Mouse (Mus musculus) spleen, adult 12 weeks (tissue): ENCODE data around the gene Slc25a11.

Experiments used
- DNase-seq: peaks from one replicate; pipeline ENCODE4 v3.0.0; 2022; ENCODE audit warnings: low spot score

Gene Slc25a11

GRCm38 (mm10) chr11:70650322-70651175 lies 3.3 kb upstream of the Slc25a11 start:
- DNase-seq = no peak

GRCm38 (mm10) chr11:70649185-70649734 lies 2.0 kb upstream of the Slc25a11 start:
- no peak for DNase-seq

GRCm38 (mm10) chr11:70648512-70648911 lies 1.2 kb upstream of the Slc25a11 start:
- DNase-seq = no peak

GRCm38 (mm10) chr11:70647716-70648420 lies 589 bp upstream of the Slc25a11 start:
- DNase-seq = peak; percentile 46

- no peak for DNase-seq
Observed at GRCm38 (mm10) chr11:70646259-70646555, 1.1 kb downstream of the Slc25a11 start.

GRCm38 (mm10) chr11:70645461-70646258 lies 1.6 kb downstream of the Slc25a11 start:
- no peak for DNase-seq

GRCm38 (mm10) chr11:70644564-70645103 lies 2.6 kb downstream of the Slc25a11 start:
- DNase-seq = no peak

GRCm38 (mm10) chr11:70643051-70643450 lies 4.2 kb downstream of the Slc25a11 start:
- DNase-seq = no peak

GRCm38 (mm10) chr11:70641241-70641640 lies 6.0 kb downstream of the Slc25a11 start:
- no peak for DNase-seq

- DNase-seq = no peak
Observed at GRCm38 (mm10) chr11:70639976-70640375, 7.3 kb downstream of the Slc25a11 start.

GRCm38 (mm10) chr11:70638714-70639278 lies 8.5 kb downstream of the Slc25a11 start, which contains the start of gene Gp1ba:
TSS of gene Gp1ba (plus strand) at chr11:70639122.
- no peak for DNase-seq

GRCm38 (mm10) chr11:70638293-70638692 lies 9.0 kb downstream of the Slc25a11 start:
- DNase-seq = no peak

- no peak for DNase-seq
Observed at GRCm38 (mm10) chr11:70637764-70638163, 9.5 kb downstream of the Slc25a11 start.

GRCm38 (mm10) chr11:70635601-70636000 lies 11.7 kb downstream of the Slc25a11 start:
- DNase-seq = no peak

GRCm38 (mm10) chr11:70630129-70630528 lies 17.1 kb downstream of the Slc25a11 start:
- DNase-seq = no peak

- DNase-seq = no peak
Observed at GRCm38 (mm10) chr11:70629557-70629956, 17.7 kb downstream of the Slc25a11 start.

- DNase-seq = no peak
Observed at GRCm38 (mm10) chr11:70628431-70628830, 18.8 kb downstream of the Slc25a11 start.

GRCm38 (mm10) chr11:70626877-70627276 lies 20.4 kb downstream of the Slc25a11 start:
- no peak for DNase-seq

- peak; percentile 56 for DNase-seq
Observed at GRCm38 (mm10) chr11:70625473-70625872, 21.8 kb downstream of the Slc25a11 start.

- no peak for DNase-seq
Observed at GRCm38 (mm10) chr11:70623053-70623742, 24.1 kb downstream of the Slc25a11 start.
